In genomic region chrX:36991694-36992093, GRCm38 (mm10) we compare ENCODE assay signal across 8 mouse cellular contexts. TPM values are rescaled to one million over a fixed set of nuclear protein-coding genes. Genes with fewer than 3 reads are reported as not detected.
DNase-seq lines count a peak whose midpoint lies in the region; ATAC-seq and TF ChIP-seq lines count a peak whose summit lies in the region.

Gene Sept6, minus strand, starts transcription at chrX:36991794.

- 87% methylated on average over 2 of the region's 2 CpGs for WGBS in cerebellum, adult 2 months
- WGBS in stomach, embryonic 14.5 days: 86% methylated on average over 2 of the region's 2 CpGs
- WGBS in stomach, postnatal 0 days: 77% methylated on average over 2 of the region's 2 CpGs
- 76% methylated on average over 2 of the region's 2 CpGs for WGBS in midbrain, postnatal 0 days

- H3K4me1 ChIP-seq in cerebellum, adult 2 months (ENCODE audit: control insufficient read depth, insufficient read depth, low read length): no peaks in the 10 kb centered on the region
- no peaks in the 10 kb centered on the region for H3K4me1 ChIP-seq in stomach, embryonic 14.5 days (ENCODE audit: control insufficient read depth, insufficient read depth, low read length)
- no peaks in the 10 kb centered on the region for H3K4me1 ChIP-seq in stomach, postnatal 0 days (replicated peaks; ENCODE audit: control insufficient read depth, insufficient read depth)
- no peaks in the 10 kb centered on the region for H3K4me1 ChIP-seq in midbrain, postnatal 0 days (ENCODE audit: insufficient read depth, low read length)

- no peak for TF ChIP-seq EP300 in stomach, postnatal 0 days (optimal IDR thresholded peaks at IDR 0.05)

- no peaks in the 10 kb centered on the region for H3K9me3 ChIP-seq in stomach, embryonic 14.5 days (ENCODE audit: control insufficient read depth, low read depth, low read length)
- H3K9me3 ChIP-seq in stomach, postnatal 0 days (ENCODE audit: control insufficient read depth, low read length): no peaks in the 10 kb centered on the region
- H3K9me3 ChIP-seq in midbrain, postnatal 0 days (ENCODE audit: low read length): no peaks in the 10 kb centered on the region

- H3K4me2 ChIP-seq in stomach, embryonic 14.5 days (replicated peaks; ENCODE audit: low read depth, low read length): no peak within 1 kb of the TSS
- H3K4me2 ChIP-seq in stomach, postnatal 0 days (replicated peaks; ENCODE audit: low read depth): no peak within 1 kb of the TSS
- H3K4me2 ChIP-seq in midbrain, postnatal 0 days (ENCODE audit: low read depth, low read length, poor library complexity, severe bottlenecking): no peak within 1 kb of the TSS

- no peak within 1 kb of the TSS for H3K27ac ChIP-seq in cerebellum, adult 2 months (ENCODE audit: insufficient read depth, low read length)
- no peak within 1 kb of the TSS for H3K27ac ChIP-seq in stomach, embryonic 14.5 days (ENCODE audit: low read length)
- no peak within 1 kb of the TSS for H3K27ac ChIP-seq in stomach, postnatal 0 days (replicated peaks)
- H3K27ac ChIP-seq in midbrain, postnatal 0 days (ENCODE audit: low read depth, low read length): no peak within 1 kb of the TSS

- no peak for DNase-seq in cerebellum, adult 2 months
- no peak for DNase-seq in cerebellum, adult 8-10 months
- DNase-seq in stomach, postnatal 0 days (ENCODE audit: low spot score): no peak
- no peak for DNase-seq in midbrain, postnatal 0 days (ENCODE audit: low spot score)
- no peak for DNase-seq in urinary bladder, adult 18-20 months (ENCODE audit: low spot score in 2 of 2)
- DNase-seq in spleen, adult 18-20 months: no peak

- no peak within 1 kb of the TSS for H3K9ac ChIP-seq in stomach, embryonic 14.5 days (replicated peaks; ENCODE audit: low read depth, low read length)
- no peak within 1 kb of the TSS for H3K9ac ChIP-seq in stomach, postnatal 0 days (ENCODE audit: low read length)
- H3K9ac ChIP-seq in midbrain, postnatal 0 days (replicated peaks; ENCODE audit: low read length, poor library complexity, severe bottlenecking): no peak within 1 kb of the TSS

- TF ChIP-seq POLR2A in cerebellum, adult 2 months (IDR thresholded peaks at IDR 0.05; ENCODE audit: borderline replicate concordance, insufficient read depth, low read length): no peak

- H3K4me3 ChIP-seq in cerebellum, adult 2 months (replicated peaks; ENCODE audit: insufficient read depth, low read depth, low read length): no peak within 1 kb of the TSS
- no peak within 1 kb of the TSS for H3K4me3 ChIP-seq in stomach, embryonic 14.5 days (ENCODE audit: low read depth, low read length)
- H3K4me3 ChIP-seq in stomach, postnatal 0 days (ENCODE audit: low read depth, low read length): no peak within 1 kb of the TSS
- no peak within 1 kb of the TSS for H3K4me3 ChIP-seq in midbrain, postnatal 0 days (ENCODE audit: low read depth, low read length)

- TF ChIP-seq CTCF in cerebellum, adult 2 months (IDR thresholded peaks at IDR 0.05; ENCODE audit: borderline replicate concordance, insufficient read depth, low read depth, low read length): no peak
- TF ChIP-seq CTCF in stomach, postnatal 0 days (IDR thresholded peaks at IDR 0.05; ENCODE audit: low read depth): no peak
- TF ChIP-seq CTCF in midbrain, postnatal 0 days (IDR thresholded peaks at IDR 0.05): no peak

- ATAC-seq in stomach, embryonic 14.5 days (ENCODE audit: insufficient number of reproducible peaks, insufficient read depth, low FRiP score, low read depth): no peak
- no peak for ATAC-seq in stomach, postnatal 0 days (ENCODE audit: low FRiP score, low TSS enrichment)
- no peak for ATAC-seq in inflammation-experienced regulatory T-cells, adult 6 months
- ATAC-seq in midbrain, postnatal 0 days (ENCODE audit: low FRiP score): no peak

- H3K36me3 ChIP-seq in stomach, embryonic 14.5 days (ENCODE audit: control insufficient read depth, insufficient read depth, low read length): no peaks in the 10 kb centered on the region
- no peaks in the 10 kb centered on the region for H3K36me3 ChIP-seq in stomach, postnatal 0 days (ENCODE audit: control insufficient read depth, insufficient read depth, low read length)
- H3K36me3 ChIP-seq in midbrain, postnatal 0 days (ENCODE audit: insufficient read depth, low read length): no peaks in the 10 kb centered on the region

- H3K27me3 ChIP-seq in cerebellum, adult 2 months (ENCODE audit: control insufficient read depth, insufficient read depth, low read length): no peaks in the 10 kb centered on the region
- no peaks in the 10 kb centered on the region for H3K27me3 ChIP-seq in stomach, embryonic 14.5 days (ENCODE audit: control insufficient read depth, insufficient read depth, low read length)
- no peaks in the 10 kb centered on the region for H3K27me3 ChIP-seq in stomach, postnatal 0 days (ENCODE audit: control insufficient read depth, insufficient read depth, low read length)
- H3K27me3 ChIP-seq in midbrain, postnatal 0 days (ENCODE audit: insufficient read depth, low read length): no peaks in the 10 kb centered on the region

RNA-seq across cellular contexts. Expression of gene Sept6, which starts in this region (rescaled TPM):
- 58.9 and 59.5 TPM in 2 replicates for polyA plus RNA-seq in cerebellum, adult 2 months (2012; rRNA removed)
- 21.0 and 24.7 TPM in 2 replicates for polyA plus RNA-seq in stomach, embryonic 14.5 days (2014; fragmentation: Nextera tagmentation; extraction: Ambion mirVana)
- polyA plus RNA-seq in stomach, postnatal 0 days (2015; fragmentation: Nextera tagmentation; extraction: Ambion mirVana): 7.7 and 8.1 TPM in 2 replicates
- polyA plus RNA-seq in inflammation-experienced regulatory T-cells, adult 6 months (2017; shearing (Covaris generic)): 100 to 1,000 TPM; 122 to 151 (median 141) TPM
- total RNA-seq in midbrain, postnatal 0 days (2014; rRNA removed): 81.4 and 137 TPM in 2 replicates
- polyA plus RNA-seq in midbrain, postnatal 0 days (2015; fragmentation: Nextera tagmentation; extraction: Ambion mirVana): 65.1 and 66.2 TPM in 2 replicates
